Mouse (Mus musculus) C2C12 (cell line): ENCODE results near the gene Med13l.

Experiments used
- CTCF ChIP-seq: IDR thresholded peaks from one replicate; pipeline ENCODE4 v1.5.1; 2011; ENCODE audit not compliant: control insufficient read depth, insufficient read depth, insufficient read length
- FOSL1 ChIP-seq: IDR thresholded peaks from one replicate; pipeline ENCODE4 v1.8.0; 2011; ENCODE audit warnings: mild to moderate bottlenecking, low read length; ENCODE audit not compliant: poor library complexity, insufficient read depth, severe bottlenecking

- TF ChIP-seq FOSL1, result no peak
- no peak for TF ChIP-seq CTCF
These were observed 157.6 kb downstream of the Med13l start for GRCm38 (mm10) chr5:118718070-118718469.
